Mouse (Mus musculus): ENCODE results near the gene Arhgap15. TPM values are rescaled to one million over a fixed set of nuclear protein-coding genes. Genes with fewer than 3 reads are reported as not detected.
A peak's percentile ranks its signal among the peaks of the same experiment; 100 is the strongest.

Gene Arhgap15
- polyA plus RNA-seq, 1 experiment = 0.71 TPM

- TF ChIP-seq CTCF (IDR thresholded peaks at IDR 0.05; ENCODE audit: borderline replicate concordance, extremely low read depth, insufficient read depth, insufficient read length) = no peak
- TF ChIP-seq POLR2A (IDR thresholded peaks at IDR 0.05; ENCODE audit: borderline replicate concordance, extremely low read depth, insufficient read depth, insufficient read length, poor library complexity, severe bottlenecking) = no peak
- DNase-seq (ENCODE audit: low read depth) = peak; percentile 75
These were observed 67.5 kb downstream of the Arhgap15 start for GRCm38 (mm10) chr2:43815896-43816787.

- TF ChIP-seq CTCF (IDR thresholded peaks at IDR 0.05; ENCODE audit: borderline replicate concordance, extremely low read depth, insufficient read depth, insufficient read length) = no peak
- TF ChIP-seq POLR2A (IDR thresholded peaks at IDR 0.05; ENCODE audit: borderline replicate concordance, extremely low read depth, insufficient read depth, insufficient read length, poor library complexity, severe bottlenecking) = no peak
These were observed 68.4 kb downstream of the Arhgap15 start for GRCm38 (mm10) chr2:43816788-43817581.

GRCm38 (mm10) chr2:43835931-43836330 is 87.3 kb downstream of the Arhgap15 start:
- no peak for TF ChIP-seq CTCF (IDR thresholded peaks at IDR 0.05; ENCODE audit: borderline replicate concordance, extremely low read depth, insufficient read depth, insufficient read length)
- TF ChIP-seq POLR2A (IDR thresholded peaks at IDR 0.05; ENCODE audit: borderline replicate concordance, extremely low read depth, insufficient read depth, insufficient read length, poor library complexity, severe bottlenecking) = no peak

More at GRCm38 (mm10) chr2:43816788-43817581, 68.4 kb downstream of the Arhgap15 start:
- DNase-seq (ENCODE audit: low read depth) = peak; percentile 93

GRCm38 (mm10) chr2:43841644-43842043 is 93.0 kb downstream of the Arhgap15 start:
- TF ChIP-seq CTCF (IDR thresholded peaks at IDR 0.05; ENCODE audit: borderline replicate concordance, extremely low read depth, insufficient read depth, insufficient read length) = no peak
- TF ChIP-seq POLR2A (IDR thresholded peaks at IDR 0.05; ENCODE audit: borderline replicate concordance, extremely low read depth, insufficient read depth, insufficient read length, poor library complexity, severe bottlenecking) = no peak
- peak; percentile 64 for DNase-seq (ENCODE audit: low read depth)

More at GRCm38 (mm10) chr2:43835931-43836330, 87.3 kb downstream of the Arhgap15 start:
- DNase-seq (ENCODE audit: low read depth) = no peak

GRCm38 (mm10) chr2:43851195-43851594 is 102.6 kb downstream of the Arhgap15 start:
- DNase-seq (ENCODE audit: low read depth) = peak; percentile 51
- TF ChIP-seq POLR2A (IDR thresholded peaks at IDR 0.05; ENCODE audit: borderline replicate concordance, extremely low read depth, insufficient read depth, insufficient read length, poor library complexity, severe bottlenecking) (no peak), CTCF (IDR thresholded peaks at IDR 0.05; ENCODE audit: borderline replicate concordance, extremely low read depth, insufficient read depth, insufficient read length) (peak; percentile 42; the same call in 1 of the 2 replicates)

- no peak for DNase-seq (ENCODE audit: low read depth)
- TF ChIP-seq CTCF (IDR thresholded peaks at IDR 0.05; ENCODE audit: borderline replicate concordance, extremely low read depth, insufficient read depth, insufficient read length) = no peak
- TF ChIP-seq POLR2A (IDR thresholded peaks at IDR 0.05; ENCODE audit: borderline replicate concordance, extremely low read depth, insufficient read depth, insufficient read length, poor library complexity, severe bottlenecking) = no peak
These were observed 114.1 kb downstream of the Arhgap15 start for GRCm38 (mm10) chr2:43862709-43863108.

GRCm38 (mm10) chr2:43902403-43902973 is 153.9 kb downstream of the Arhgap15 start:
- no peak for TF ChIP-seq POLR2A (IDR thresholded peaks at IDR 0.05; ENCODE audit: borderline replicate concordance, extremely low read depth, insufficient read depth, insufficient read length, poor library complexity, severe bottlenecking)
- peak; percentile 84; the same call in 1 of the 2 replicates for TF ChIP-seq CTCF (IDR thresholded peaks at IDR 0.05; ENCODE audit: borderline replicate concordance, extremely low read depth, insufficient read depth, insufficient read length)
- DNase-seq (ENCODE audit: low read depth) = peak; percentile 93

GRCm38 (mm10) chr2:43907496-43907895 is 158.9 kb downstream of the Arhgap15 start:
- DNase-seq (ENCODE audit: low read depth) = peak; percentile 37

GRCm38 (mm10) chr2:43914104-43914503 is 165.5 kb downstream of the Arhgap15 start:
- DNase-seq (ENCODE audit: low read depth) = no peak
- TF ChIP-seq POLR2A (IDR thresholded peaks at IDR 0.05; ENCODE audit: borderline replicate concordance, extremely low read depth, insufficient read depth, insufficient read length, poor library complexity, severe bottlenecking) = no peak
- TF ChIP-seq CTCF (IDR thresholded peaks at IDR 0.05; ENCODE audit: borderline replicate concordance, extremely low read depth, insufficient read depth, insufficient read length) = no peak

More at GRCm38 (mm10) chr2:43907496-43907895, 158.9 kb downstream of the Arhgap15 start:
- TF ChIP-seq CTCF (IDR thresholded peaks at IDR 0.05; ENCODE audit: borderline replicate concordance, extremely low read depth, insufficient read depth, insufficient read length) = no peak
- TF ChIP-seq POLR2A (IDR thresholded peaks at IDR 0.05; ENCODE audit: borderline replicate concordance, extremely low read depth, insufficient read depth, insufficient read length, poor library complexity, severe bottlenecking) = no peak

GRCm38 (mm10) chr2:43923863-43924340 is 175.3 kb downstream of the Arhgap15 start:
- TF ChIP-seq CTCF (IDR thresholded peaks at IDR 0.05; ENCODE audit: borderline replicate concordance, extremely low read depth, insufficient read depth, insufficient read length) (no peak), POLR2A (IDR thresholded peaks at IDR 0.05; ENCODE audit: borderline replicate concordance, extremely low read depth, insufficient read depth, insufficient read length, poor library complexity, severe bottlenecking) (no peak)
- DNase-seq (ENCODE audit: low read depth) = no peak
